Mouse (Mus musculus) gastrocnemius, adult 2 months (tissue): ENCODE measurements around the gene Cfap45. TPM values are rescaled to one million over a fixed set of nuclear protein-coding genes. Genes with fewer than 3 reads are reported as not detected.
A peak's percentile ranks its signal among the peaks of the same experiment; 100 is the strongest.

Experiments
- DNase-seq: peaks from one replicate; pipeline ENCODE4 v3.0.0; 2022
- H3K27ac ChIP-seq: fragments of 200-600 bp; 2 replicates; pipeline ENCODE4 v1.8.1; 2022; ENCODE audit warnings: mild to moderate bottlenecking
- H3K4me3 ChIP-seq: fragments of 200-600 bp; 2 replicates; pipeline ENCODE4 v1.8.1; 2022; ENCODE audit warnings: mild to moderate bottlenecking, moderate library complexity
- CTCF ChIP-seq: fragments of 200-600 bp; IDR thresholded peaks from 2 replicates; pipeline ENCODE4 v1.8.1; 2022; ENCODE audit warnings: antibody characterized with exemption, mild to moderate bottlenecking, moderate library complexity
- intact Hi-C: fragments of 180-260 bp; cut with DNase I; formaldehyde crosslinking; loops from one replicate; pipeline ENCODE4 v1.15.1; 2025
- total RNA-seq, 2 experiments: library from RNA; stranded (reverse); gene quantifications; 2 replicates each; pipeline ENCODE4 v1.2.3; 2021

Cfap45 gene
- total RNA-seq, 2 experiments from 2014 or later: not detected

DNA sequence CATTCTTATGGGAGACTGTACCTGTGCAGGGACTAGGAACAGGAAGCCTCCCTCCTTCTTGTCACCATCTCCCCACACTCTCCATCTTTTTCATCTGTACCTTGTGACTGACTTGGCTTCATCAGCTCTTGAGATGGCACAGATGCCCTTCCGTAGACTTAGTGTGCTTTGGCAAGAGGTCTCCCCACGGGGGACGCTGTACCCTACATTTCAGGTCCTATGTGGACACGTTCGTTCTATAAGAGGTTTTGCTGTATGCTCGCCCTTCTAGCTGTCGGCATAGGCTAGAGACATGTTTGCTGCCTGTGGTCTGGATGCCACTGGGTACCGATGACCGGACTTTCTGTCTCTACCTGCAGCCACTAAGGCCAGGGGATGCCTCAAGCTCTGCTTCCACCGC lies 6.8 kb downstream of the Cfap45 start:
- Histone ChIP-seq H3K4me3 (no peak overlapping the region), H3K27ac (peak overlapping the region; percentile 80; the same call in 1 of the 2 replicates)
- intact Hi-C loops: no loop called here
- no peak for TF ChIP-seq CTCF
- no peak for DNase-seq

DNA sequence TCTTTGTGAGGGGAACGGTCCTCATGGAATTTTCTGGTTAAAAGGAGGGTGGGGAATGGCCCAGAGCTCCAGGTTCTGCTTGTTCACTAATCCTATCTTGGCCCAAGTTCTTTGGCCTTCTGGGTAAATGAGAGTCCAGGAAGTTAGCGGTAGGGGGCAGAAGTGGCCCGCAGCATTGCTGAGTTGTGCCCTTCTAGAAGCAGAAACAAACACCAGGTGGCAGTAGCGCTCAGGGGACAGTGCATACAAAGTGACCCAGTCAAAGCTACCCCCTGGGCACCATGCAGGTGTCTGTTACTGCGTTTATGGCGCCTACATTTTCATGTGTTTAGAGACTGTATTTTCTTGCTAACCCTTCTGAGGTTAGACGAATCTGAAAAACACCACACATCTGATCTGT lies 8.1 kb downstream of the Cfap45 start:
- intact Hi-C loops: loop anchor here (1.0 kb wide), 3 partner anchors 35 to 105 kb away; no protein-coding TSS in a partner anchor
- Histone ChIP-seq H3K4me3 (no peak overlapping the region), H3K27ac (no peak overlapping the region)
- peak; percentile 99 for TF ChIP-seq CTCF
- DNase-seq: peak; percentile 89

DNA sequence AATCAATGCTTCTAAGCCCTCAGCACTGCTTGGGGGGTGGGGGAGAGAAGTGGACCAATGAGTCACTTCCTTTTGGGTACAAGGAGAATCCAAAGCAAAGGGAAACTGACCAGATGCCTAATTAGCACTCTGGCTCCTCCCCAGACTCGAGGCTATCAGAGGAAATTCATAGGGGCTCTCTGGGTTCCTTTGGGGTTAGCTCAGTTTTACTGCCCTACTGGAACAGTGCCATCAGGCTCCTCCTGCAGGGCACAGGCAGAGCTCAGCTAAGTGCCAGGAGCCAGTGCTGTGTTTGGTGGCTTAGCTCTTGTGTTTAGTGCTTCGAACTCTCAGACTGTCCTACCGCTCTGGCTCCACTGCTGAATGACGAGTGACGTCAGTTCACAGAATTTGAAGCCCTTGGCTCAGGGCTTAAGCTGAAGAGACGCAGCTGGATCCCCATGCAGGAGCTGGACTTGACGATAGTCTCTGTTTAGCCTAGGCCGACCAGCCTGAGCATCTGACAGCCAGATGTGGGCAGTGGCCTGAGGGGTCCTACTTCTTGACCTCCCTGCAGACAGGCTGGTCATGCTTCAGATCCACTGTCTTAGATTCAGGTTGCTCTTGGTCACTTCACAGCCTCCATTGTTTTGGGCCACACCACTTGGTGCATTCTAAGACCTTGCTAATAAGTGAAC lies 10.1 kb downstream of the Cfap45 start:
- Histone ChIP-seq H3K27ac (no peak overlapping the region), H3K4me3 (no peak overlapping the region)
- TF ChIP-seq CTCF: no peak
- intact Hi-C loops: no loop called here
- no peak for DNase-seq

DNA sequence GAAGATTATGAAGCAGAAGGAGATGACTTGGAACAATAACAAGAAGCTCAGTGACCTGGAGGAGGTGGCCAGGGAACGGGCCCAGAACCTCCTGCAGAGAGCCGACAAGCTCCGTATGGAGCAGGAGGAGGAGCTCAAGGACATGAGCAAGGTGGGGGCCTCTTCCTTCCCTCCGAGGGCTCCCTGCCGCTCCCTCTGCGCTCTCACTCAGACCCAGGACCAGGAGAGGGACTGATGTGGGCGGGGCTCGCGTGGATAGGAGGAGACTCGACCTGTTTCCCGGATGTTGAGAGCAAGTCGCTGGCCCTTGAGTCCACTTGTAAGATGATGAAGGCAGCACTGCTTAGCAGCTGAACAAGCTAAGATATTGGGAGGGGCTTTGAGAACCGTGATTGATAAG lies 11.9 kb downstream of the Cfap45 start:
- intact Hi-C loops: no loop called here
- Histone ChIP-seq H3K4me3 (peak overlapping the region; percentile 19), H3K27ac (no peak overlapping the region)
- TF ChIP-seq CTCF: no peak
- DNase-seq: no peak

DNA sequence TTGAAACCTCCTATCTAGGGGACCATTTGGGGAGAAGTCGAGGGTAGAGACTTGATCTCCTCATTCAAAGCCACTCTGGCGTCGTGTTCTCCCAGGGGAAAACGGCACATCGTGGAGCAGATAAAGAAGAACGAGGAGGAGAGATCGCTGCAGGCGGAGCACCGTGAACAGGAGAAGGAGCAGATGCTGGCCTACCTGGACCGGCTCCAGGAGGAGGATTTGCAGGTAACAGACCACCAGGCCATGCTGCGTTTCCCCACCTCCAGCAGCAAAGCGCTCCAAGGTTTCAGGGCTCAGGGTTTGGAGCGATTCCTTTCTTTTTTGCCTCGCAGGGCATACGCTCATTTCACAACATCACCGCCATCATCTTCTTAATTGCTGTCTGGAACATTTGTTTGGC lies 14.5 kb downstream of the Cfap45 start:
- no peak overlapping the region for H3K27ac ChIP-seq
- no peak for TF ChIP-seq CTCF
- no peak for DNase-seq
- H3K4me3 ChIP-seq: no peak overlapping the region
- intact Hi-C loops: no loop called here

DNA sequence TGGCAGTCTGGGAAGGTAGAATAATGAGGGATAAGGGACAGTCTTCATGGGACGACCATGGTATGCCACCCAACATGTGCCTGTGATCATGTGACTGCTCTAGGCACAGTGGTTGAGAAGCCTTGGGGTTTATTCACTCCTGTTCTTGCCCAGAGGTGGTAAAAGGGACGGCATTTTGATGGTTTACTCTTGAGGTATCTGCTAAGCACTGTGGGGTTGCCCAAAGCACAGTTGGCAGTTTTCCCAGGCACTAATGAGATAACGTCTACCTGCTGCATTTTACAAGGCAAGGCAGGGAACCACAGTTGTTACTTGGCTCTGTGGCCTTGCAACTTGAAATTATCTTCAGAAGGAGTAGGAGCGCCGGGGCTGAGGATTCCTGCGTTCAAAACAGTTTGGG lies 19.2 kb downstream of the Cfap45 start:
- TF ChIP-seq CTCF: no peak
- Histone ChIP-seq H3K4me3 (no peak overlapping the region), H3K27ac (no peak overlapping the region)
- intact Hi-C loops: no loop called here
- DNase-seq: no peak

DNA sequence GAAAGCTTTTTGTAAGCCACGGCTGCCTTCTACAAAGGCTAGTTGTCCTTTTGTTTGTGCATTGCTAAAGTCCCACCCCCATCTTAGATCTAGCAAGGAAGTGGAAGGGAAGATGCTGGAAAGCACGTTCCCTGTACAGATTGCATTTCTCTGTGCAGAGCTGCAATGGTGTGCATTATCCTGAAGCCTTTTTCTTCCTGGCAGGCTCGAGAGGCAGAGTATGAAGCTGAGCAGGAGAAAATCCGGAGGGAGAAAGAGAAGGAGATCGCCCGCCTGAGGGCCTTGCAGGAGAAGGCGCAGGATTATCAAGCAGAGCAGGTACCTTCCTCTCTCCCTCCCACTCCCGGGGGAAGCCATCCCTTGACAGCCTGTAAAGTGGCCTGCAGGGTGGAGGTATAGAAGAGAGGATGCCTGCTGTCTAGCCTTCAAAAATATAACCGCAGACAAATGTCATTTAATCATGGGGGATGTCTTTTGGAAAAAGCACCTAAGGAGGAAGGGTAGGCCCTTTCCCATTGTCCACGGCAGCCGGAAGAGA lies 19.8 kb downstream of the Cfap45 start:
- intact Hi-C loops: no loop called here
- TF ChIP-seq CTCF: no peak
- no peak overlapping the region for H3K27ac ChIP-seq
- no peak overlapping the region for H3K4me3 ChIP-seq
- DNase-seq: no peak

DNA sequence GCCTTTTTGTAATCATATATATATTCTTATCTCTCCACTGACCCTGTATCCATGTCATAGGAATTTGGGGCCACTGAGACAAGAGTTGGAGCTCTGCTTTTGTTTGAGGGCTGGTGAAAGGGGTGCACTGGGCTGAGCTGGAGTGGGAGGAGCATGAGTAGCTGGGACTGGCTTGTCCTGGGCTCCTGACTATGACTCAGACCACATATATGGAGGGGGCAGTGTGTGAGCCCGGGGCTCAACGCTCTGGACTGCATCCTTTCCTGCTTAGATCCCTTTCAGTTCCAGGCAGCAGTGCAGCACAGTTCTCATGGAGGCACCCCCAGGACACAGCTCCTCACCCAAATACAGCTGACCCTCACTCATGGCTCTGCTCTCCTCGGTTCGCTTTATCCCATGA lies 25.5 kb downstream of the Cfap45 start:
- no peak for TF ChIP-seq CTCF
- no peak for DNase-seq
- no peak overlapping the region for H3K4me3 ChIP-seq
- H3K27ac ChIP-seq: no peak overlapping the region
- intact Hi-C loops: no loop called here

DNA sequence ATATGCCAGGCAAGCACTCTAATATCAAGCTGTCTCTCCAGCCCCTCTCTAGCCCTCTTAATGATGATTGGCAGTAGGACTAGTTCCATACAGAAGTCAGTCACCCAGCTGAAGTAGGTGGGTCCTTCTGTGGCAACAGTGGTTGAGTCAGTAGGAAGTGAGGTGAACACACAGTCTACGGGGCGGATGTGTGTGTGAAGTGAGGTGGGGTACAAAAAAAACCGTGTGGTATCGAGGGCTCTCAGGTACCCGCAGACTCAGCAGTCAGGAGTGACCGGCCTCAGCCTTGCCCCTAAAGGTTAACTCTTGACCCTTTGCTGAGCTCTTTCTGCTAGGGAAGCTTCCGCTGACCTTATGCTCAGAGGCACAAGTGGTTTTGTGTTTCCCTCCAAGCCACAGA lies 27.9 kb downstream of the Cfap45 start:
- H3K4me3 ChIP-seq: no peak overlapping the region
- DNase-seq: no peak
- no peak for TF ChIP-seq CTCF
- no peak overlapping the region for H3K27ac ChIP-seq
- intact Hi-C loops: no loop called here

DNA sequence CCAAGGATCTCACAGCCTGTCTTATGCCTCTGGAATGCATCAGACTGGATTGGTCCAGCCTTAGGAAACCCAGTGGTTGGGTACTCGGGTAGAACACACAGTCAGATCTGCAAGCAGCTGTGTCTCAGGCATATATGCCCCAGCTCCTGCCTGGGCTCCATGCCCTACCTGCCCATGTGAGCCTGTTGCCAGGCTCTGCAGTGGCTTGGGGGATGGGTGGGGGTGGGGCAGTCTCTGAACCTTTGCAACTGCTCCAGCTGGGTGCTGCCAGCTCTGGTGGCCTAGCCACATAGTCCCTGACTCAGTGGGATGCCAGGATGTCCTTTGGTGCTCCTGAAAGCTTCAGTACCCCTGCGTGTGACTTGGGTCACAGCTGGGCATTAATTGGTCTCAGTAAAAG lies 28.7 kb downstream of the Cfap45 start:
- Histone ChIP-seq H3K4me3 (no peak overlapping the region), H3K27ac (no peak overlapping the region)
- DNase-seq: no peak
- no peak for TF ChIP-seq CTCF
- intact Hi-C loops: no loop called here

DNA sequence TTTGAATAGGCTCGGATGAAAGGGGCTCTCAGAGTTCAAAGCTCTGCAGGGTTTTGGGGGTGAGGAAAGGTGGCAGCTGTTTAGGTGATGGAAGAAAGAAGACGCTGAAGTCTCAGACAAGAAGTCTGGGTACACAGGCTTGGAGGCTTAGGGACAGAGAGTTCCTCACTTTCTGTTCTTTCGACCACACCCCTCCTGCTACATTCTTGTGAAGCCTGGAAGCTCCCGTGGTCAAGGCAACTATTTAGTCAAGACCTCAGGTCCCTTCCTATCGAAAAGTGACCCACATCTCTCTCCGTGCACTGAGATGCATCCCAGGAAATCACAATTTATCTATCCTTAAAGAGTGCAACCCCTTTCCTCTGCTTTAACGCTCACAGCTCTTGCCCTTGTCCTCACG lies 29.1 kb downstream of the Cfap45 start:
- TF ChIP-seq CTCF: no peak
- Histone ChIP-seq H3K4me3 (peak overlapping the region; percentile 64), H3K27ac (0 out of 2 replicates have a peak overlapping the region, but pooled peaks have one; percentile 46)
- DNase-seq: no peak
- intact Hi-C loops: no loop called here

DNA sequence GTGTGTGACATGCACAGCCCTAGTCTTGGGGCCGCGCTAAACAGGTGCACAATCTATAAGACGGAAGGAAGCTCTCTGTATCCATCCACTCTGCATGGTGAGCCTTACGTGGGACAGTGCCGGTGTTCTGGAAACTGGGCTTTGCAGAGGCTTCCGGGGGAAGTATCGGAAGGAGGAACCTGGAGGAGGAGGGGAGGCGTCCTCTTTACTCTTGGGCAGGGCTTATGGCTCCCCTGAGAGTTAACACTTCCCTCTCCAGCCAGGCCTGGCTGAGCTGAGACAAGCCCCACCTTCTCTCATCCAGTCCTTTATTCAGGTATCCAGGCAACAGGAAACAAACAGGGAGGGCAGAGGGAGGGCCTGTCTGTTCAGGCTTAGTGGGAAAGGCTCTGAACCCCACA lies 29.9 kb downstream of the Cfap45 start:
- Histone ChIP-seq H3K27ac (peak overlapping the region; percentile 46), H3K4me3 (peak overlapping the region; percentile 64)
- no peak for TF ChIP-seq CTCF
- DNase-seq: peak; percentile 46
- intact Hi-C loops: no loop called here

DNA sequence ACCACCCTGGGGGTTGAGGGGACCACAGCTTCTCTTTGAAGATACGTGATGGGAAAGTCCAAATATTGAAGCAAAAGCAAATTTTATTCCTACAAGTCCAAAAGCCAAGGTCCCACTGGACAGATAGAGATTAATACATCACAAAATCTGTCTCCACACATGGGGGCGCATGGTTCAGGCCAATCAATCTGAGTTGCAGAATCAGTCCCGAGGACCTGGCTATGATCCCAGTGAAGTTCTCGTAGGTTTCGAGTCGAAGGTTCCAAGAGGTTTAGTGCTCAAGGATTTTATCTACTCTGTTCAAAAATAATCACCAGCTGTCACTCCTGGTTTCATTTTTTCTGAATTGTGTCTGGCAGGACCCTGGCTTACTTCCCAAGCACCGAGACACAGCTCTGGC lies 30.4 kb downstream of the Cfap45 start:
- intact Hi-C loops: no loop called here
- DNase-seq: no peak
- H3K4me3 ChIP-seq: peak overlapping the region; percentile 64
- TF ChIP-seq CTCF: no peak
- H3K27ac ChIP-seq: no peak overlapping the region

DNA sequence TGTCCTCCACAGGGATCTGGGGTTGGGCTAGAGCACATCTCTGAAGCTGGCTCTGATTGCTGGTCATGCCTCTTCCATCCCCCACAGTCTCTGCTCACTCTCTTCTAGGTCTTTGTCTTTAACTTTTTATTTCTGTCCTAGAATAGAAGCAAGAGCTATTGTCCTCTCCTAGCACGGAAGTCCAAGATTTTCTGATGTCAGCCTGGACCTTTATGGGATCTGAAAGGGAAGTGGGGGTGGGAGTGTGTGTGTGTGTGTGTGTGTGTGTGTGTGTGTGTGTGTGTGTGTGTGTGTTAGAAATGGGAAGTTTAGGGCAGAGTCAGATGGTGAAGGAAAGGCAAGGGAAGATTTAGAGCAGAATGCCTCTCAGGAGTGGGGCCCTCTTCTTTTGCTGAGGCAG lies 32.0 kb downstream of the Cfap45 start:
- no peak for TF ChIP-seq CTCF
- Histone ChIP-seq H3K4me3 (no peak overlapping the region), H3K27ac (no peak overlapping the region)
- intact Hi-C loops: no loop called here
- DNase-seq: no peak
